ENCODE assay signal across 11 mouse cellular contexts in genomic region chr13:72210474-72211309, GRCm38 (mm10).
DNase-seq lines count a peak whose midpoint lies in the region; ATAC-seq lines count a peak whose summit lies in the region.
"Had no signal": no experiment of that assay in that cellular context is flagged by ENCODE, and none has a peak within 500 bp of the region (broad histone marks: within the 10 kb centered on the region; RNA-seq: fewer than 3 reads in every experiment).

No protein-coding gene starts in this region.

- peak; percentile 34 for DNase-seq in kidney, adult 9 months
- DNase-seq in kidney, adult 18-20 months, result no peak
- DNase-seq in kidney, postnatal 36 days, result peak; percentile 13 to 17
- peak; percentile 37 for DNase-seq in right cerebral cortex, postnatal 25 days
- DNase-seq in spleen, postnatal 4 days (ENCODE audit: low spot score in 2 of 2), result no peak
- DNase-seq in spleen, adult 18-20 months, result no peak
- DNase-seq in spleen, postnatal 10 days (ENCODE audit: low spot score in 2 of 2), result no peak
- DNase-seq: adrenal gland, adult 8-10 months had no signal

- ATAC-seq in frontal cortex, adult (ENCODE audit: low TSS enrichment), result peak; percentile 82
- ATAC-seq: forebrain, embryonic 15.5 days; liver, embryonic 12.5 days had no signal

Comparison
In these comparisons a context has a peak if more than half of its experiments do, and no peak if none do; other contexts are left out.
1. DNase-seq: peak in kidney, adult 9 months (single experiment), kidney, postnatal 36 days (2 of 2) and right cerebral cortex, postnatal 25 days (single experiment); none in kidney, adult 18-20 months (single experiment), spleen, postnatal 4 days (0 of 2), spleen, adult 18-20 months (0 of 2) and spleen, postnatal 10 days (0 of 2).